Mouse (Mus musculus) liver, embryonic 14.5 days (tissue): ENCODE results near the gene Polr2e.

Experiments used
- CTCF ChIP-seq: IDR thresholded peaks from 2 replicates; pipeline ENCODE4 v1.5.1; 2016; ENCODE audit warnings: antibody characterized with exemption, low read depth, control low read depth
- EP300 ChIP-seq: IDR thresholded peaks from 2 replicates; pipeline ENCODE4 v1.6.1; 2016; ENCODE audit warnings: antibody characterized with exemption, low read depth

DNA sequence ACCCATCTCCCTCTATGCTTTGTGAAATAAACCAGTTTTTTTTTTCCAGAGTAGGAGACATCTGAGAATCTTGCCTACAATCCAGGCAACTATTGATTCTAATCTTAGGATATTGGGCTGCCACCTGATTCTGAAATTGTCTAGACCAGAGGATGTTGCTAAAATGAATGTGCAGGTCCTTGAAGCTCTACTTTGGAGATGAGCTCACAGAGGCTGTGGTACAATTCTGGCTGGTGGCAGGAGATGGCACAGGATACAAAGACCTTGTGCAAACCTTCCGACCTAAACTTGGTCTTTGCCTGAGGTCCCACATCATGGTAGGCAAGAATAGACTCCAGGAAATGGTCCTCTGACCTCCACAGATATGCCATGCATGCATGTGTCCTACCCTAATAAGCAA lies 44.0 kb downstream of the Polr2e start:
- TF ChIP-seq CTCF (no peak), EP300 (no peak)
